Mouse (Mus musculus) large intestine, adult 2 months (tissue): Measurements from ENCODE around the gene Lexm. TPM values are rescaled to one million over a fixed set of nuclear protein-coding genes. Genes with fewer than 3 reads are reported as not detected.

Experiments used
- DNase-seq: peaks from one replicate; pipeline ENCODE4 v3.0.0-alpha.2; 2012; ENCODE audit warnings: low read depth, low spot score
- WGBS: fragments of 180-500 bp; shearing (Covaris S2); methylation state at CpG from one replicate; pipeline ENCODE4 v1.1.7; 2018; 5-methylcytosine and 5-hydroxymethylcytosine counted together
- polyA plus RNA-seq: library from polyadenylated mRNA; depleted of rRNA; stranded (reverse); fragments of >200 nt; gene quantifications from 2 replicates; pipeline ENCODE4 v1.2.3, GENCODE M21; 2012

The Lexm gene
- polyA plus RNA-seq, 1 experiment: not detected

- WGBS: 20% methylated on average over 9 of the region's 9 CpGs
Observed at GRCm38 (mm10) chr4:106590142-106590541, 26.9 kb downstream of the Lexm start.

DNA sequence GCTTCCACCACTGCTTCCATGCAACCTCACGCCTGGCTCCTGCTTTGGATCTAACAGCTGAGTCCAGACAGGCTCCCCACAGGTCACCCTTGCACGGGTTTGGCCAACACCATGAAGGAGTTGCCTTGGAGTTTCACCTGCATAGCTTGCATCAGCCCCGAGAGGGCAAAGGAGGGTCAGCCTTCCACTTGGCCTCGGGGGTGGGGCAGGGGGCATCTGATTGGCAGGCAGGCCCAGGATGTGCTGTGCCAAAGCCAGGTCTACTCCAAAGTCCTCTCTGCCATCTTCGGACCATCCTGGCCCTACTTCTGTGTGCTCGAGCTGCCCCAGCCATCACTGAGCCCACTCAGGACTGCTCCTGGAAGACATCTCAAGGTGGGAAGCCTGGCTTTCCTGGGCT lies 30.0 kb downstream of the Lexm start:
- WGBS: 87% methylated on average over 6 of the region's 6 CpGs
- no peak for DNase-seq

More at GRCm38 (mm10) chr4:106590142-106590541, 26.9 kb downstream of the Lexm start:
- peak; percentile 29 for DNase-seq

DNA sequence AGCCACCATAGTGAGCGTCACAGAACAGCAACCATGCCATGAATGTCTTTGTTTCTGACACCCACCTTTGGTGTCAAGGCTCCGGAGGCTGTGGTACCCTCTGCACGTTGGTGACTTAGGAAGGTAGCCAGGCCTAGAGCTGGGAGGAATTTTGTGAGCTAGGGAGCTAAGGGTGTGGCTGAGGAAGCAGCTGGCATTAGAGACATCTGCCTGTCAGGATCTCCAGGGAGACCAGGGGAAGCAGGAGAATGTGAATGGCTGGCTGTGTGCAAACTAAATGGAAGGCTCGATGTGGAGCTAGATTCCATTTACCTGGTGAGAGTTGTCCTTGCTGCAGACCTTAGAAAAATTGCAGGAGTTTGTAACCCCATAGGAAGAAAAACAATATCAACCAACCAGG lies 32.4 kb downstream of the Lexm start:
- 78% methylated on average over 4 of the region's 4 CpGs for WGBS
- DNase-seq: no peak

- no peak for DNase-seq
- WGBS: 37% methylated on average over 12 of the region's 12 CpGs
Observed at GRCm38 (mm10) chr4:106582428-106583153, 34.5 kb downstream of the Lexm start.

- DNase-seq: no peak
- 91% methylated on average over 15 of the region's 15 CpGs for WGBS
Observed at GRCm38 (mm10) chr4:106581865-106582204, 35.2 kb downstream of the Lexm start.

DNA sequence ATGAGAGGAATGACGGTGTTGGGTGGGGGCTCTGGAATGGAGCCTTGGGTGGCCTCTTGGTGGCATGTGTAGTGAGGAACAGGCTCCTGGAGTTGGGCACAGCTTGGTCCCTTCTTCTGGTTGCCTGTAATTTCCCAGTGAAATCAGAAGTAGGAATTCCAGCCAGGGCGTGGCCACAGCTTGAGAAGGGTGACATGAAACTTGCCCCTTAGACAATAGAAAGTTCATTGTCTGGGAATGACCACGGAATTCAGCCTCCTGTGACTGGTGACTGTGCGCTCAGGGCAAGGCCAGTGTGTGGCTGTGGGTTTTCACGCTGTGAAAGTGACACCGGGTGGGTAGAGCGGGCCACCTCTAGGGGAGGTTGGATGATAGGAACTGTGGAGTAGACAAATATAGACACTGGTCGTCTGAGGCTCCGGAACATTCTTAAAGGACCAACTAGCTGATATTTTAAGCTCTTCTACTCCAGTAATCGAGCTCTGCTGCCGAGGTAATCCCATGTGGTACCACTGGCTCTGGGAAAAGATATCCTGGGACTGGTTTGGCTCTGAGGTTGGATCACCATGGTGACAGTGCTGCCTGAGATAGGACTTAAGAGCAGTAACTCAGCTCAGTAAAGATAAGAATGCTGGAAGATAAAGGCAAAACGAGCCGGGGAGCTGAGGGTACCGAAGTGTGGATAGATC lies 35.7 kb downstream of the Lexm start:
- WGBS: 68% methylated on average over 14 of the region's 14 CpGs
- no peak for DNase-seq

- DNase-seq: no peak
- 88% methylated on average over 7 of the region's 7 CpGs for WGBS
Observed at GRCm38 (mm10) chr4:106577511-106577910, 39.5 kb downstream of the Lexm start.

DNA sequence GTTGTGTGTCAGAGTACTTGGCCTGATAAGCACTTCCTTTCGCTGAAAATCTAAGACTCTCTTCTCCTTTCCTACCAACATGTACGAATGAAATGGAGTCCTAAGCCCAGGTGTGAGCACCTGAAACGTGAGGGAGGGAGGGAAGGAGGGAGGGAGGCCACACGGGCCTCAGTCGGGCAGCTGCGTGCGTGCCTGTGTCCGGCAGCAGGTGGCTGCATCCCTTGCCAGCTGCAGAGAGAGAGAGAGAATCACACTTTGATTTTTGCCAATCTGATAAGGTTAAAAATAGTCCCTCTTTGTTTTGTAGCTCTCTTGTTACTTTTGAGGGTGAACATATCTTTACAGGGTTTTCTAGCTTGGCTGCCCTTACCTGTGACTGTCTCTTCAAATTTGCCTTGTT lies 42.0 kb downstream of the Lexm start:
- 53% methylated on average over 8 of the region's 8 CpGs for WGBS
- DNase-seq: no peak

DNA sequence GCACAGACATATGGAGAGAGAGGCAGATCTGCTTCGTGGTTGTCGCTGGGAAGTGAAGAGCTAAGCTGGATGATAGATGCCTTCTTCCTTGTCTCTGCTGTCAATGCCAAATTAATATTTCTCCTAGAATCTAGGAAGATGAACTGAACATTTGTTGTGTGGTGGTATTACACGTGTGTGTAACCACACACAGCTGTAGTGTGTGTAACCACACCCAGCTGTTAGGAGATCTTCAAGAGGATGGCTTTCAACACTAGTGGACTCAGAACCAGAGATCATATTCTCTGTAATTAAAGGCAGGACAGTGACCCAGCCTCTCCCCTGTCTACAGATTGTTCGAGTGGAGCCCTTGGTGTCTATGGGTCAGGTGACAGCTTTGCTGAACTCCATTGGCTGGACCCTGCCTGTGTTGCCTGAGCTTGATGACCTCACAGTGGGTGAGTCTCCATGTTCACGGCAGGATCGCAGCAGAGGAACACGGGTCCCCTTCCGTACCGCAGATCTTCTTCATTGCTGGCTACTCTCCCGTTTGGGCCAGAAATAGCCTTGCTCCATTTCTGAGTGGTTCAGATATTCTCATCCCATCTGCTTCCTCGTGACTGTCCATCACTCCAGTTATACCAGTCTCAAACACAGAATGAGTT lies 45.8 kb downstream of the Lexm start:
- DNase-seq: no peak
- 79% methylated on average over 11 of the region's 11 CpGs for whole genome bisulfite sequencing

- DNase-seq: no peak
- 95% methylated on average over 4 of the region's 4 CpGs for WGBS
Observed at GRCm38 (mm10) chr4:106569680-106570079, 47.4 kb downstream of the Lexm start.

DNA sequence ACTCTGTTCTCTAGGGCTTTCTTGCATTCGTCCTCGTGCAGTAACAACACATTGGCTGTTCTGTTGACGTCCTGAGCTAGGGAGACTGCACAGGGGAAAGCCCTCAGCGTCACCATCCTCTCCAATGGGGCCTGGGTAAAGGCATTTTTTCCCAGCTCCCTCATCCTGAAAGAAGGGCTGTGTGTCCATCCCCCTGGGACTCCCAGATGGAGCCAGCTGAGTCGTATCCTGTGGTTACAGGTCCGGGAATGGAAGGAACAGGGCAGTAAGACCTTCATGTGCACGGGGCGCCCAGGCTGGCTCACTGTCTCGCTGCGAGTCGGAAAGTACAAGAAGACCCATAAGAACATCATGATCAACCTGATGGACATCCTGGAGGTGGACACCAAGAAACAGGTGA lies 52.9 kb downstream of the Lexm start:
- WGBS: 85% methylated on average over 11 of the region's 11 CpGs
- DNase-seq: no peak

DNA sequence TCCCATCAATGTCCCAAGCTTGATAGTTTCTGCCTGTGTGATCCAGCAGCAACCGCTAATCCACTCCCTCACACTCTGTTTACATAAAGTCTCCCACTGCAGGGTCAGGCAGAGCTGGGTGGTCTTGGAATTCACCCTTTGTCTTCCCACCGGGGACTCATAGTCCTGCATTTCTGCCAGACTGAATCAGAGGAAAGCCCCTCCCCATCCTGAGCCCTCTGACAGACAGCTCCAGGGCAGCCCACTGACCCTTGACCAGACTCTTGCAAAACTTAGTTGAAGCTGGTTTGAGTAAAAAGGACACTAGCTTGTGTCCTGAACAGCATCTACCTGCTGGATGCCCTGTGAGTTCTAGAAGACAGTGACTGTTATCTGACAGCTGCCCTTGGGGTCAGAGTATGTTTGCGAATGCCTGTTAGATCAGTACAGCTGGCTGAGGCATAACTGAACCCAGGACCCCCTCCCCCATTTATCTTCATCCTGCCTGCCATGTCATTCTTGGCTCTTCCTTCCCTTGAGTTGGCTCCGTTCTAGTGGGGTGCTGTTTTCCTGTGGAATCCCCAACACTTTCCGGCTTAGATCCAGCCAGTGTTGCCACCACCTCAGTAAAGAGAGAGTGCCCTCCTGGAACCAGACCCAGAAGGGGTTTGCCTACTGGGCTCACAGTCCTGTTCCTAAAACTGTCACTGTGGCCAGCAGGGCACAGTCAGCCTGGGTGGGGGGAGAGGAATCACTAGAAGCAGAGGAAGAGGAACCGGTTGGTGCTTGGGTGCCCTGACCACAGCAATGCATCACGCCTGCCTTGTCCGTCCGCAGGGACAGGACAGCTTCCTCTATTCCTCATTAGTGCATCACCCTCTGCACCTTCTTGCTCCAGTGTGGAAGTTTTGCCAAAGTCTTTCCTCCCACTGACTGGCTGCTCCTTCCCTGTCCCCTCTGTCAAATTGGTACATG lies 53.9 kb downstream of the Lexm start:
- DNase-seq: no peak
- WGBS: 68% methylated on average over 9 of the region's 9 CpGs

DNA sequence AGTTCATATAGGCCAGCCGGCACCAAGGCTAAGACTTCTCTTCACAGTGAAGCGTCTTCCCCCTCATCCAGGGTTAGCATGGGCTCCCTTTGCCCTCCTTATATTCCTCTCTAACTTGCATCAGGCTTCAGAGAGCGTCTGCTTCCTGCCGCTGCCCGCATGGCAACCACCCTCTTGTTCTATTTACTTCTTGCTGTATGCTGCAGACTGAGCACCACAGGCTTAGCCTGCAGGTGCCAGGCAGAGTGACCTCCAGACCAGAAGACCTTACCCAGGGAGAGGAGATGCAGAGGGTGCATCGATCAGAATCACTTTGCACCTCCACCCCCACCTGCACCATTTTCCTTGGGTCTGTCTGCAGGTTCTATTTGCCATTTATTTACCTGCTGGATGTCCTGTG lies 55.0 kb downstream of the Lexm start:
- WGBS: 4% methylated on average over 6 of the region's 6 CpGs
- DNase-seq: no peak

DNA sequence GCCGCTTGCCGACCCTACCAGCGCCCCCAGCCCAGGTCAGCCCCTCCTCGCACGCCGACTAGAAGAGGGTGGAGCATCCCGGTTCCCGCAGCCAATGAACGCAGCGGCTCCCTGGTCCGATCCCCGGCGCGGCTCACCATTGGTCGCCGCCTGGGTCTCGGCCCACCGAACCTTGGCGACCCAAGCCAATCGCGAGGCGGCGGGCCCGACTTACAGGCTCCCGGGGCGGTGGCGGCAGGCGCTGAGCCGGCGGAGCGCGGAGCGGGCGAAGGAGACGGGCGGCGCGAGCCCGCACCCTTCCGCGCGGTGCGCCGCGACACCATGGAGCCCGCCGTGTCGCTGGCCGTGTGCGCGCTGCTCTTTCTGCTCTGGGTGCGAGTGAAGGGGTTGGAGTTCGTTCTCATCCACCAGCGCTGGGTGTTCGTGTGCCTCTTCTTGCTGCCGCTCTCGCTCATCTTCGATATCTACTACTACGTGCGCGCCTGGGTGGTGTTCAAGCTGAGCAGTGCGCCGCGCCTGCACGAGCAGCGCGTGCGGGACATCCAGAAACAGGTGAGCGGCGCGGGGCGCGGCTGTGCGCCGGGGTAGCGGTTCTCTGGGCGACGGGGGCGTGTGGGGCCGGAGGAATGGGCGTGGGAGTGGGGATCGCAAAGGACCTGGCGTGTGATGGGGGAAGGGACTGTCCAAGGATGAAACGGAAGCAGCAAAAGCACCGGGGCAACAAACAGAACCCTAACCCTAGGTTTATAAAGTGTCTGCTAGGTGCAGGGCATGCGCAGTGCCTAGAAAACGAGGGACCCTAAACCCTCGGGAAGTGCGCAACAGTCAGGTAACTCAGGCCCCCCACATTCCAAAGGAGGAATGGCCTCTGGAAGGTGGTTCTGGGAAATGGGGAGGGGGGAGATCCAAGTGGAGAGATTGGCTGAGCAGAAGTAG lies 55.9 kb downstream of the Lexm start, which contains the start of gene Dhcr24:
Gene Dhcr24, plus strand, starts transcription at position 193 of the 936 bp plus-strand sequence.
- DNase-seq: peak; percentile 80
- WGBS: under 1% methylated on average over 88 of the region's 89 CpGs

- no peak for DNase-seq
- WGBS: 5% methylated on average over 20 of the region's 20 CpGs
Observed at GRCm38 (mm10) chr4:106560213-106560845, 56.7 kb downstream of the Lexm start.

- WGBS: 24% methylated on average over 13 of the region's 13 CpGs
- DNase-seq: peak; percentile 68
Observed at GRCm38 (mm10) chr4:106559343-106560212, 57.5 kb downstream of the Lexm start.

- WGBS: no CpG with 5 or more reads among the region's 1 CpGs
Observed at GRCm38 (mm10) chr4:106557978-106558377, 59.1 kb downstream of the Lexm start.

More at GRCm38 (mm10) chr4:106557978-106558377, 59.1 kb downstream of the Lexm start:
- no peak for DNase-seq
